Mouse (Mus musculus): ENCODE data around the gene Mcpt8. TPM values are rescaled to one million over a fixed set of nuclear protein-coding genes. Genes with fewer than 3 reads are reported as not detected.
"Not testable (repeated sequence)": the region's sequence is repeated elsewhere in the genome, so short reads cannot be mapped to it uniquely, and the experiment has no call there.

Gene Mcpt8
- total RNA-seq (2018; cell fraction: chromatin; rRNA removed): not detected
- total RNA-seq (2018; cell fraction: cytosol; rRNA removed): under 1 TPM in 8 of 26 experiments, not detected in 18; 0.14 to 0.47 (median 0.33) TPM
- not detected for total RNA-seq (2018; cell fraction: nucleus; rRNA removed)
- 0.23 TPM in 1 of 3 replicates, not detected in the others for polyA plus RNA-seq (2018)

- WGBS (ENCODE audit: missing documents): 78% methylated on average over 2 of the region's 2 CpGs
- H3K79me2 ChIP-seq (ENCODE audit: inconsistent target): no peaks in the 10 kb centered on the region
- no peak within 1 kb of the TSS for H3K4me3 ChIP-seq (ENCODE audit: inconsistent target)
- no peak within 1 kb of the TSS for H3K27ac ChIP-seq
- H3K36me3 ChIP-seq (ENCODE audit: inconsistent target): no peaks in the 10 kb centered on the region
These were observed at the start of gene Mcpt8 for GRCm38 (mm10) chr14:56085167-56085566. Mcpt8 (minus strand) TSS chr14:56085273.

- WGBS (ENCODE audit: missing documents): 56% methylated on average over 1 of the region's 1 CpGs
- H3K36me3 ChIP-seq (ENCODE audit: inconsistent target); H3K27ac ChIP-seq; H3K79me2 ChIP-seq (ENCODE audit: inconsistent target); H3K4me3 ChIP-seq (ENCODE audit: inconsistent target): not testable (repeated sequence)
These were observed 48.6 kb upstream of the Mcpt8 start for GRCm38 (mm10) chr14:56133675-56134074.

- not testable (repeated sequence) for H3K4me3 ChIP-seq (ENCODE audit: inconsistent target); H3K27ac ChIP-seq; H3K79me2 ChIP-seq (ENCODE audit: inconsistent target); H3K36me3 ChIP-seq (ENCODE audit: inconsistent target)
- 92% methylated on average over 2 of the region's 2 CpGs for WGBS (ENCODE audit: missing documents)
These were observed 47.4 kb upstream of the Mcpt8 start, which contains the start of gene Gzmd for GRCm38 (mm10) chr14:56132508-56132907. Gzmd (minus strand) TSS chr14:56132608.

GRCm38 (mm10) chr14:56128341-56128740 is 43.3 kb upstream of the Mcpt8 start:
- Histone ChIP-seq H3K36me3 (ENCODE audit: inconsistent target) (no peaks in the 10 kb centered on the region), H3K79me2 (ENCODE audit: inconsistent target) (no peaks in the 10 kb centered on the region), H3K4me3 (ENCODE audit: inconsistent target) (no peak overlapping the region), H3K27ac (no peak overlapping the region)
- 43% methylated on average over 3 of the region's 3 CpGs for WGBS (ENCODE audit: missing documents)

GRCm38 (mm10) chr14:56123516-56123915 is 38.4 kb upstream of the Mcpt8 start:
- WGBS (ENCODE audit: missing documents): 75% methylated on average over 3 of the region's 3 CpGs
- Histone ChIP-seq H3K79me2 (ENCODE audit: inconsistent target) (no peaks in the 10 kb centered on the region), H3K27ac (no peak overlapping the region), H3K36me3 (ENCODE audit: inconsistent target) (no peaks in the 10 kb centered on the region), H3K4me3 (ENCODE audit: inconsistent target) (no peak overlapping the region)

GRCm38 (mm10) chr14:56120525-56120924 is 35.5 kb upstream of the Mcpt8 start, which contains the start of gene Gzme:
Gzme (minus strand) TSS chr14:56120625.
- Histone ChIP-seq H3K27ac (no peak within 1 kb of the TSS), H3K79me2 (ENCODE audit: inconsistent target) (no peaks in the 10 kb centered on the region), H3K4me3 (ENCODE audit: inconsistent target) (no peak within 1 kb of the TSS), H3K36me3 (ENCODE audit: inconsistent target) (no peaks in the 10 kb centered on the region)

- not testable (repeated sequence) for H3K79me2 ChIP-seq (ENCODE audit: inconsistent target); H3K36me3 ChIP-seq (ENCODE audit: inconsistent target); H3K4me3 ChIP-seq (ENCODE audit: inconsistent target); H3K27ac ChIP-seq
- 97% methylated on average over 21 of the region's 33 CpGs for WGBS (ENCODE audit: missing documents)
These were observed 30.6 kb upstream of the Mcpt8 start for GRCm38 (mm10) chr14:56115531-56116310.

GRCm38 (mm10) chr14:56105447-56106180 is 20.5 kb upstream of the Mcpt8 start:
- no peaks in the 10 kb centered on the region for H3K36me3 ChIP-seq (ENCODE audit: inconsistent target)
- 10% methylated on average over 13 of the region's 13 CpGs for WGBS (ENCODE audit: missing documents)
- H3K79me2 ChIP-seq (ENCODE audit: inconsistent target): no peaks in the 10 kb centered on the region
- H3K27ac ChIP-seq: peak overlapping the region; percentile 46
- H3K4me3 ChIP-seq (ENCODE audit: inconsistent target): no peak overlapping the region

GRCm38 (mm10) chr14:56105016-56105415 is 19.9 kb upstream of the Mcpt8 start:
- no peaks in the 10 kb centered on the region for H3K36me3 ChIP-seq (ENCODE audit: inconsistent target)
- H3K27ac ChIP-seq: no peak overlapping the region
- 9% methylated on average over 5 of the region's 5 CpGs for WGBS (ENCODE audit: missing documents)
- H3K79me2 ChIP-seq (ENCODE audit: inconsistent target): no peaks in the 10 kb centered on the region
- no peak overlapping the region for H3K4me3 ChIP-seq (ENCODE audit: inconsistent target)

- Histone ChIP-seq H3K36me3 (ENCODE audit: inconsistent target) (no peaks in the 10 kb centered on the region), H3K4me3 (ENCODE audit: inconsistent target) (no peak overlapping the region), H3K27ac (no peak overlapping the region), H3K79me2 (ENCODE audit: inconsistent target) (no peaks in the 10 kb centered on the region)
- WGBS (ENCODE audit: missing documents): 65% methylated on average over 3 of the region's 3 CpGs
These were observed 18.4 kb upstream of the Mcpt8 start for GRCm38 (mm10) chr14:56103452-56103851.

GRCm38 (mm10) chr14:56102386-56102785 is 17.3 kb upstream of the Mcpt8 start, which contains the start of gene Ctsg:
Ctsg (minus strand) TSS chr14:56102574.
- 10% methylated on average over 10 of the region's 10 CpGs for WGBS (ENCODE audit: missing documents)
- H3K27ac ChIP-seq: no peak within 1 kb of the TSS
- no peaks in the 10 kb centered on the region for H3K79me2 ChIP-seq (ENCODE audit: inconsistent target)
- H3K36me3 ChIP-seq (ENCODE audit: inconsistent target): no peaks in the 10 kb centered on the region
- H3K4me3 ChIP-seq (ENCODE audit: inconsistent target): no peak within 1 kb of the TSS

- H3K27ac ChIP-seq: no peak overlapping the region
- H3K4me3 ChIP-seq (ENCODE audit: inconsistent target): no peak overlapping the region
- no peaks in the 10 kb centered on the region for H3K36me3 ChIP-seq (ENCODE audit: inconsistent target)
- H3K79me2 ChIP-seq (ENCODE audit: inconsistent target): no peaks in the 10 kb centered on the region
- 71% methylated on average over 1 of the region's 4 CpGs for WGBS (ENCODE audit: missing documents)
These were observed 13.9 kb upstream of the Mcpt8 start for GRCm38 (mm10) chr14:56098940-56099339.

GRCm38 (mm10) chr14:56097597-56097996 is 12.5 kb upstream of the Mcpt8 start:
- 57% methylated on average over 1 of the region's 1 CpGs for WGBS (ENCODE audit: missing documents)
- Histone ChIP-seq H3K4me3 (ENCODE audit: inconsistent target) (no peak overlapping the region), H3K27ac (no peak overlapping the region), H3K79me2 (ENCODE audit: inconsistent target) (no peaks in the 10 kb centered on the region), H3K36me3 (ENCODE audit: inconsistent target) (no peaks in the 10 kb centered on the region)

GRCm38 (mm10) chr14:56093353-56093752 is 8.3 kb upstream of the Mcpt8 start:
- 41% methylated on average over 2 of the region's 2 CpGs for WGBS (ENCODE audit: missing documents)
- Histone ChIP-seq H3K36me3 (ENCODE audit: inconsistent target) (no peaks in the 10 kb centered on the region), H3K4me3 (ENCODE audit: inconsistent target) (no peak overlapping the region), H3K79me2 (ENCODE audit: inconsistent target) (no peaks in the 10 kb centered on the region), H3K27ac (no peak overlapping the region)

GRCm38 (mm10) chr14:56086711-56087110 is 1.6 kb upstream of the Mcpt8 start:
- Histone ChIP-seq H3K36me3 (ENCODE audit: inconsistent target) (no peaks in the 10 kb centered on the region), H3K27ac (no peak overlapping the region), H3K4me3 (ENCODE audit: inconsistent target) (no peak overlapping the region), H3K79me2 (ENCODE audit: inconsistent target) (no peaks in the 10 kb centered on the region)
- 64% methylated on average over 3 of the region's 3 CpGs for WGBS (ENCODE audit: missing documents)
